Mouse (Mus musculus): ENCODE measurements around the gene Carmil3. TPM values are rescaled to one million over a fixed set of nuclear protein-coding genes. Genes with fewer than 3 reads are reported as not detected.

The Carmil3 gene
- not detected for polyA plus RNA-seq (2017; shearing (Covaris generic))

DNA sequence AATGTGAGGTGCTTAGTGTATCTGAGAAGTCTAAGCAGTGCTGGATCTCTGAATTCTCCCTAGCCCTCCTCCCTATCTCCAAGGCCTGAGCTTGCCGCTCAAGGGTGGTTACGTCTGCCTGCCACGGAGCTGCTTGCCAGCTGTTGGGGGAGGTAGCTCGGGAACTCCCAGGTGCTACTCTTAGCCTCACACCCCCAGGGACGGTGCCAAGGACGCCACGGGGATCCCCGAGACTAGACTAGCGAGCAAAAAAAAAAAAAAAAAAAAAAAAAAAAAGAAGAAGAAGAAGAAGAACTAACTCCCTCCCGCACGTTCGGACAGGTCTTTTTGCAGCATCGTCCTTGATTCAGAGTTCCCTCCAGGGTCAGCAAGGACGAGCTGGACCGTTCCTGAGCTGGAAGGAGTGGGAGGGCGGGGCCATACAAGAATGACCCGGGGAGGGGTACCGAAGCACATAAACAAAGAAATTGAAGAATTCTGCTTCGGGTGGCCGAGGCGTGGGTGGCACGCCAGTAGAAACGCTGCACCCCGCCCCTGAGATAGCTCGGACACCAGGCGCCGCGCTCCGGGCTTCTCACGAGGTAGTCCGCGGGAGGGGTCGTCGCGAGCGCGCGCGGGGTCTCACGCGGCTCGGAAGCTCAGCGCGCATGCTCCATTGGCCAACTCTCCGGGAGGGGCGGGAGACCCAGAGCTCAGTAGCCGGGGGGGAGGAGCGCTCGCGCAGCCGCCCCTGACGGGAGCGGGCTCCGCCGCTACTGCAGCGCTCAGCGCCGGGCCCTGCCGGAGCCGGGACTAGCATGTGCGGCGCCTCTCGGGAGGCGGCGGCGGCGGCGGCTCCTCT lies at the start of gene Carmil3:
Carmil3 (plus strand) TSS at position 291 of the 841 bp plus-strand sequence.
- peak; percentile 77 for ATAC-seq

- no peak for ATAC-seq
These were observed 32.8 kb upstream of the Carmil3 start for GRCm38 (mm10) chr14:55457693-55458092.

- no peak for ATAC-seq
These were observed 32.2 kb upstream of the Carmil3 start for GRCm38 (mm10) chr14:55458273-55458672.

DNA sequence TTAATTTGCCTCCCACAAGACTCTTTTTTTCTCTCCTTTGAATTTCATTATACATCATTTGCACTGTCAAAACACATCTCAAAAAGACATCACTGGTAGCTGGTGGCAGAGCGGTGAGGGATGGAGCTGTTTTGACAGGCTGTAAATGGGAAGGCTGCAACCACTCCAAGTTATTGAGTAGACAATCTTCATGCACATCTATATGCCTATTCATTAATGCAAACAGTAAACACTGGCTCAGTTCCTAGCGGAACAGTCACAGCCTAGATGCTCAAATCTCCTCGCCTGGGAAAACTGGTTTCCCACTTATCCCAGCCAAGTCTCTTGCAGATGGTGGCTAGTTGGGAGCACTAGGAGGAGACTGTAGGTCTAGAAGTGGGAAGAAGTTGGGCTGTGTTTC lies 31.7 kb upstream of the Carmil3 start:
- ATAC-seq: no peak

GRCm38 (mm10) chr14:55459796-55460195 lies 30.7 kb upstream of the Carmil3 start:
- no peak for ATAC-seq

DNA sequence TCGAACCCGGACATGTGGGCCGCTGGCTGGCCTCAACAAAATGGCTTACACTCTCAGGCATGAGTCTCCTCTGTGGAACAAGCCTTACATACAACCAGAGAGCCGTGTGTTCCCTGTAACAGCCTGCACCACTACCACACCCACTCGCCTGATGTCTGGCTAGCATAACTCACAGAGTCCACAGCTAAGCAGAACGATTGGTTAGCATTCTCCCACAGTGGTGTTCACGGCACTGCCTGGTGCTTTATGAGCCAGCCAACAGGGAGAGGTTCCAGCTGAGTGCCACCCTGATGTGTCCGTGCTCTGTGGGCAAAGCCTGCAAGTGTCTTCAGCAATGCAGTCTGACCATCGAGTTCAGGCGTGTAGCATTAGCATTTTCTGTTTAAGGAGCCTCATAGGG lies 30.2 kb upstream of the Carmil3 start:
- no peak for ATAC-seq

DNA sequence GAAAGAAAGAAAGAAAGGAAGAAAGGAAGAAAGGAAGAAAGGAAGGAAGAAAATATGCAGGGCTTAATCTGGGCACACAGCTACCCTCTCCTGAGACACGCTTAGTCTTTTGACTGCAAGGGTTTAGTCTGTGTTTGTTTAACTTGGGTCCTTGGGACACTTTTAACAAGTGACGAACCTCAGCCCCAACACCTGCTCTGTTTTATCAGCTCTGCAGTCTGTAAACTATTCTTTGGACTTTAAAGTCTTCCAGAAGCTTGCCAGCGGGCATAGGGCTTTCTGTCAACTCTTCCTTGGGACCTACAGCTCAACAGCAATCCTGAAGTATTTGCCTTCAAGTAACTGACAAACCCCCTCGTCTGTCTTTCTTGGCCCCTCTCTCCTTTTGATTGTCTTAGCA lies 28.7 kb upstream of the Carmil3 start:
- no peak for ATAC-seq

DNA sequence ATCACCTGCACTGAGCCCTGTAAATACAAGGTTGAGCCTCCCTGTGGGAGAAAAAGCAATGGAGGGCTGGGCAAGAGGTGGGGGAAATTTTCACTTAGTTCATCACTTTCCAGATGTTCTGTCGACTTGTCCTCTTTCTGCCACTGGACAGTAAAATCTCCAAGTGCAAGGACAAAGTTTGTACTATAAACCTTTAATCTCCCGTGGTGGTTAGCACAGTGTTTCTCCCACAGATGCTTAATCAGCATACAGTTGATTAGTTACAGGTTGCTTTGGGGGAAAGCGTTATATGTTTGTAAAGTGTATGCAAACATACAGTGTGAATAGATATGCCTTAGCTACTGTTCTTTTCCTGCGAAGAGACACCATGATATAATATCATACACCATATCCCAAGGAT lies 24.0 kb upstream of the Carmil3 start:
- ATAC-seq: no peak

- ATAC-seq: no peak
These were observed 23.3 kb upstream of the Carmil3 start for GRCm38 (mm10) chr14:55467108-55467507.

DNA sequence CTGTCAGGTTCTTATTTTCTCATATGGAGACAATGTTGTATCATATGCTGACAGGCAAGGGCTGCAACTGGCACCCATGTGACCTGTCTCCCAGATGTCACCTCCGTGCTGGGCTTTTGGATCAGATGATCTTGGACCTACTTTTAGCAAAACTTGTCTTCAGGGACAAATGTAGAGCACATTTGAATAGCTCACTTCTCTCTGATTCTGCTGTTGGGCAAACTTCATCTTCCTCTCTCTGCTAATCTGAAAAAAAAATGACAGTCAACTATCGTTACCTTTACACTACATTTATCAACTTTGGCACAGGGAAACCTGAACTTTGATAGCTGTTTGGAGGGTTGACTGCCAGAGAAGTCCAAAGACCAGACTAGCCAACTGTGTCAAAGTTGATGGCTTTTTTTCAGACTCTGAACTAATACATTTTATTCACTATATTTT lies 22.1 kb upstream of the Carmil3 start:
- ATAC-seq: no peak

- no peak for ATAC-seq
These were observed 21.4 kb upstream of the Carmil3 start for GRCm38 (mm10) chr14:55469041-55469440.

DNA sequence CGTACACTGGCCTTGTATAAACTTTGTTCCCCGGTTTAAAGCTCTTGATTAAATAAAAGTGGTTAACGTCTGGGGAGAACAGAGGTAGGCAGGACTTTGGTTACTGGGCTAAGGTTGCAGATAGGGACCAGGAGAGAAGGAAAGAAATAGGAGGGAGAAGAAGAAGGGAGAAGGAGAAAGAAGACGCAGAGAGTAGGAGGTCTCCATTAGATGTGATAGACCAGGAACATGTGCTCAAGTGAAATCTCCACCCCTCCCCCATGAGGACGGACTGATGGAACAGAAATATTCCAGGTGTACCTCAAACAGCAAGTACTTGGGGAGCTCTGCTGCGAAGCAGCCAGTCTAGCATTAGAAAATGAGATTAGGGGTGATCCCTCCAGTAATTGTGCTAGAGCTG lies 20.6 kb upstream of the Carmil3 start:
- no peak for ATAC-seq

GRCm38 (mm10) chr14:55470806-55471205 lies 19.6 kb upstream of the Carmil3 start:
- ATAC-seq: no peak

- ATAC-seq: no peak
These were observed 14.8 kb upstream of the Carmil3 start for GRCm38 (mm10) chr14:55475654-55476053.

DNA sequence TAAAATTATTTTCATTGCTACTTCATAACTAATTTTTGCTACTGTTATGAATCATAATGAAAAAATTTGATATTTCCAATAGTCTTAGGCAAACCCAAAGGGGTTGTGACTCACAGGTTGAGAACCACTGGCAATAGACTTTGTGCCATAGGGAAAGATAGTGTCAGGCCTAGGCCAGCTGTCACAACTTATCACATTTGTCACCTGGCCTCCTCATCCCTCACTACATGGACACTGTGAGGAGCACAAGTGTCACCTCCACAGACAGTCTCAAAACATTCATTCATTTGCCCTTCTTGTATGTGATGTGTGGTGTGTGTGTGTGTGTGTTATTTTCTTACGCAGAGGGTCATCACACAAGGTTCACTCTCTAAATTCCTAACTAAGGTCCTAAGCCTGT lies 13.0 kb upstream of the Carmil3 start:
- ATAC-seq: no peak

- no peak for ATAC-seq
These were observed 12.6 kb upstream of the Carmil3 start for GRCm38 (mm10) chr14:55477829-55478228.

- peak; percentile 88 for ATAC-seq
These were observed 11.5 kb upstream of the Carmil3 start, which contains the start of gene Dhrs4 for GRCm38 (mm10) chr14:55478651-55479599. TSS of gene Dhrs4 (plus strand) at chr14:55478758.

DNA sequence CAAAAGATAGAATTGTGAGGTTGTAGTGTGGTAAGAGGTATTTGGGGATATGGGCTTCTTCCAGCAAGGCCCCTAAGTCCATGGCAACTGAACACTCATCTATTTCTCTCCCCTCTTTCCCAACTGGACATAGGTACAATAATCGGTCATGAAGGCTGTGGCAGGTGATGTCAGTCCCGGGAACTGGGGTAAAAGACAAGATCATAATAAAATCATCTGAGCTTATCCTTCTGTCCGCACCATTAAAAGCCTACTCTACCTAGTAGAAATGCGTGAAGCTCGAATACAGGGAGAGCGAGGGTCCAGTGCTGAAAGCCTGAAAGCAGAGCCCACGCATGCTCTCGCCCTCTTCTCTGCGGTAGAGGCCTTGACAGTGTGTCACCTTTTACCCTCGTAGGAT lies 10.8 kb upstream of the Carmil3 start:
- no peak for ATAC-seq

- no peak for ATAC-seq
These were observed 5.9 kb upstream of the Carmil3 start for GRCm38 (mm10) chr14:55484430-55485085.

GRCm38 (mm10) chr14:55486836-55487235 lies 3.6 kb upstream of the Carmil3 start:
- ATAC-seq: no peak

- ATAC-seq: peak; percentile 28
These were observed 911 bp downstream of the Carmil3 start for GRCm38 (mm10) chr14:55491291-55491833.

DNA sequence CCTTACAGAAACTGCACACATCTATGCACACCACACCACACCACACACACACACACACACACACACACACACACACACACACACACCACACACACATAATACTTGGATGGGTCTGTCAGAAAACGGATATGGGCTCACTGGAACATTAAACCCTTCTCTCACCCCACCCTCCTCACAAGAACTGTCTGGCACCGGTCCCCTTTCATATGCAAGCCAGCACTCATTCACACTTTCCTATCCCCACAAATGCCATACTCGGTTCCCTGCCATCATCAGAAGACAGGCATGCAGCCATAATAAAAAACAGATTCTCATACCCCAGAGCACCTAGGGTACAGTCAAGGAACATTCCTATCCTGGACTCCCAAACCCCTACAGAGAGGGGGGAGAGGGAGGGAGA lies 1.7 kb downstream of the Carmil3 start:
- ATAC-seq: no peak
